Mouse (Mus musculus) lung, adult 2 months (tissue): ENCODE data around the gene Fndc5. TPM values are rescaled to one million over a fixed set of nuclear protein-coding genes. Genes with fewer than 3 reads are reported as not detected.

Experiments
- DNase-seq: peaks from one replicate; pipeline ENCODE4 v3.0.0; 2022
- H3K4me1 ChIP-seq: fragments of 200-500 bp; 2 replicates; pipeline ENCODE4 v1.6.1; 2011; ENCODE audit warnings: low read length; ENCODE audit not compliant: control insufficient read depth, insufficient read depth
- H3K4me3 ChIP-seq: fragments of 200-500 bp; replicated peaks from 2 replicates; pipeline ENCODE3; 2011; ENCODE audit warnings: low read depth, mild to moderate bottlenecking, control low read depth, low read length; ENCODE audit errors: extremely low read depth
- CTCF ChIP-seq: fragments of 200-500 bp; IDR thresholded peaks from 2 replicates; pipeline ENCODE4 v1.5.1; 2011; ENCODE audit warnings: mild to moderate bottlenecking, low read length, control low read depth; ENCODE audit not compliant: insufficient read depth
- POLR2A ChIP-seq: fragments of 200-500 bp; IDR thresholded peaks from 2 replicates; pipeline ENCODE4 v1.6.1; 2011; ENCODE audit warnings: low read depth, mild to moderate bottlenecking, control low read depth, low read length, borderline replicate concordance; ENCODE audit errors: extremely low read depth
- whole genome bisulfite sequencing: fragments of 180-500 bp; shearing (Covaris S2); methylation state at CpG from one replicate; pipeline ENCODE4 v1.1.7; 2018; 5-methylcytosine and 5-hydroxymethylcytosine counted together
- polyA plus RNA-seq: library from polyadenylated mRNA; depleted of rRNA; stranded (reverse); fragments of >200 nt; gene quantifications from 2 replicates; pipeline ENCODE4 v1.2.3, GENCODE M21; 2012

The Fndc5 gene
- polyA plus RNA-seq, 1 experiment: 5.5 TPM

DNA sequence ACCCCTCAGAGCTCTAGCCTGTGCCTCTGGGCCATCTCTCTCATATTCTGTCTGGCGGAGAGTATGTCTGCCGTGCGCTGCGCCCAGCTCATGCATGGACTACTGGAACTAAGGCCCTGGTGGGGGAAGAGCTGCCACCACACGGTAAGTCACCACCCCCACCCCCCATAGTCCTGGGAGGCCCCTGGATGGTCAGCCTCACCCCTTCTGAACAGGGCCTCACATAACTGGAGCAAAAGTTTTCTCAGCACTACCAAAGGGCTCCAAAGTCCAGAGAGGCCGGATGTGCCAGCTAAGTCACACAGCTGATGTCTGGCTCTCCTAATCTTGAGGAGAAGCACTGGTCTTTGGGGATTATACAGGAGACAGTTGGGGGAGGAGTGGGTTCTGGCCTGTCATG lies 26.0 kb upstream of the Fndc5 start:
- TF ChIP-seq POLR2A (no peak), CTCF (no peak)
- no peak overlapping the region for H3K4me3 ChIP-seq
- H3K4me1 ChIP-seq: no peaks in the 10 kb centered on the region
- WGBS: 86% methylated on average over 6 of the region's 6 CpGs
- no peak for DNase-seq

DNA sequence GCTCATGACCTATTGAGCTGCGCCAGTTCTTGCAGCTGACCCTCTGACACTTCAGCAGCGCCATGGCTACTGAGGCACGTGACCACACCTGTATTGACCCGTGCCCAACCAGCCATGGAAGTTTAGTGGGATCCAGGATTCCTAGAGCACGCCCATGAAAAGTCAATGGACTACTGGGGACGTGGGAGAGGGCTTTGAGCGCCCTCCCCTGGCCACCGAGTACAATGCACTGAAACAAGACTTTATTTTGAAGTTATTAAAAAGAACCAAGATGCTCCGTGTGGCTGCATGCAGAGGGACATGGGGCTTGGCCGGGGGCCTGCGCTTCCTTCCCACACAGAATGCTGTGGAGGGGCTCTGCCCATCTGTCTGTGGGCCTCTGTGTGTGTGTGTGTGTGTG lies 25.4 kb upstream of the Fndc5 start:
- WGBS: 52% methylated on average over 11 of the region's 11 CpGs
- Histone ChIP-seq H3K4me3 (no peak overlapping the region), H3K4me1 (no peaks in the 10 kb centered on the region)
- DNase-seq: no peak
- TF ChIP-seq POLR2A: no peak
- no peak for TF ChIP-seq CTCF

DNA sequence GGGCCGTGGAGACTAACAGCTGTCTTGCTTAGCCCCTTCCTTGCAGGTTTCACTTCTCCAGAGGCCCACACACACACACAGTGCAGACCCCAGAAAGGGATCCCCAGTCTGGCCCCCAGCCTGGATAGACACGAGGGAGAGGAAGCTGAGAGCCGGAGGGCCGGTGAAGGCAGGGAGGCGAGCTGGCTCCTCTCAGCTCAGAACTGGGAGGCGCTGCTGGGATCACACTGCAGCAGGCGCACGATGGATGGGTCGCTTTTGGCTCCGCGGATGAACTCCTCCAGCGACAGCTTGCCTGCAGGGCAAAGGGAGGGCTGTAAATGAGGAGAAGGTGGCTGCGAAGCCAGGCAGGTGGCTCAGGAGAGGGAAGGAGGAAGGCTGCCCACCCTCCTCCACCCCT lies 24.6 kb upstream of the Fndc5 start:
- Histone ChIP-seq H3K4me1 (no peaks in the 10 kb centered on the region), H3K4me3 (no peak overlapping the region)
- TF ChIP-seq CTCF (no peak), POLR2A (no peak)
- DNase-seq: no peak
- WGBS: 42% methylated on average over 13 of the region's 13 CpGs

DNA sequence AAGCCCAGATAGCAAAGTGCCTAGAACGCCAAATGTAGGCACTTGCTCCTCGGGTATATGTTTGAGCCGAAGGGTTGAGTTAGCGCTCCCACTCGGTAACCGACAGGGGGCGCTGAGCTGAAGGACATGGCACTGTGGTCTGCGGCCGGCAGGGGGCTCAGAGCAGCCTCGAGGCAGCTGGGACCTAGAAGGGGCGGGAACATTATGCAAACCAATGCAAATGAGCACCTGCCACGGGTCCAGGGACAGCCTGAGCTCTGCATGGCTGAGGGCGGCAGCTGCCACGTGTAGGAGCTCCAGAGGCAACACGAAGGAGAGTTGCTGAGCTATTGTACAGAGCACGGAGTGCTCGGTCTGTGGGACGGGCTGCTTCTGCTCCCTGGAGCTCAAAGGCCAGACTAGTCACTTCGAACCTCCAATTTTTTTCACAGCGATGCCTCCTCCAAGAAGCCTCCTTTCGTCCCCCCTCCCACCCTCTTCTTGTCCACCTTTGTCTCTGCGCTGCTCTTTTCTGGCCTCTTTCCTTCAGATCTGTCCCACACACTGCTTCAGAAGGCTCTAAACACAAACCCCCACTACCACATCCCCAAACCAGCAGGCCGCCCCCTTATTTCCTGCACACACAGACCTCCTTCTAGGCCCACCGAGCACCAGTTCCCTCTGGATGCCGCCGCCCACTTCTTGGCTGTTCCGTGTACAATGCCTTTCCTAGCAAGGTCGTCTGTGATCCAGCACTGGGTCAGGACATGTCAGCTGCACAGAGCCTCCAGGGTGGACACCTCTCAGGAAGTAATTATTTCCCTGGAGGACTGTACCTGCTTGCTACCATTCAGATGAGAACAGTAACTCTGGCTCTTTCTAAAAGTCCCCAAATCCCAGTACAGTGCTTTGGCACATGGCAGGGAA lies 23.5 kb upstream of the Fndc5 start:
- H3K4me3 ChIP-seq: no peak overlapping the region
- WGBS: 34% methylated on average over 28 of the region's 28 CpGs
- DNase-seq: no peak
- TF ChIP-seq CTCF (peak; percentile 61), POLR2A (no peak)
- no peaks in the 10 kb centered on the region for H3K4me1 ChIP-seq

DNA sequence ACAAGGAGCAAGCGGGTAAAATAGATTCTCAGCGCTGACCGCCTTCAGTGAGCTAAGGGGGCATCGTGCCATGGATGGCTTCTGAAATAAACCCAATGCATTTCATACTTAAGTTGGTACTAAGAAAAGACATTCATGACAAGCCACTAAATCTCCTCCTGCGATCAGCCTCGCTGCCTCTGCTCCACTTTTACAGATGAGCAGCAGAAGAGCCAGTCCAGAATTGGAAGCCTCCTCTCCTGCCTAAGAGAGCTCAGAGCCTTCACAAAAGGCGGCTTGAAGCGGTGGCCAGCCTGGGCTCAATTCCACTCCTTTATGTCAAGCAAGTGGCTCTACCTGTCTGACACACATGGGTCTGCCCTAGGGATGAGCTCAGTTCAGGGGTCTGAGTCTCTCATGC lies 20.1 kb upstream of the Fndc5 start:
- H3K4me1 ChIP-seq: no peaks in the 10 kb centered on the region
- WGBS: 93% methylated on average over 8 of the region's 8 CpGs
- H3K4me3 ChIP-seq: no peak overlapping the region
- DNase-seq: no peak
- TF ChIP-seq POLR2A: no peak
- TF ChIP-seq CTCF: no peak

DNA sequence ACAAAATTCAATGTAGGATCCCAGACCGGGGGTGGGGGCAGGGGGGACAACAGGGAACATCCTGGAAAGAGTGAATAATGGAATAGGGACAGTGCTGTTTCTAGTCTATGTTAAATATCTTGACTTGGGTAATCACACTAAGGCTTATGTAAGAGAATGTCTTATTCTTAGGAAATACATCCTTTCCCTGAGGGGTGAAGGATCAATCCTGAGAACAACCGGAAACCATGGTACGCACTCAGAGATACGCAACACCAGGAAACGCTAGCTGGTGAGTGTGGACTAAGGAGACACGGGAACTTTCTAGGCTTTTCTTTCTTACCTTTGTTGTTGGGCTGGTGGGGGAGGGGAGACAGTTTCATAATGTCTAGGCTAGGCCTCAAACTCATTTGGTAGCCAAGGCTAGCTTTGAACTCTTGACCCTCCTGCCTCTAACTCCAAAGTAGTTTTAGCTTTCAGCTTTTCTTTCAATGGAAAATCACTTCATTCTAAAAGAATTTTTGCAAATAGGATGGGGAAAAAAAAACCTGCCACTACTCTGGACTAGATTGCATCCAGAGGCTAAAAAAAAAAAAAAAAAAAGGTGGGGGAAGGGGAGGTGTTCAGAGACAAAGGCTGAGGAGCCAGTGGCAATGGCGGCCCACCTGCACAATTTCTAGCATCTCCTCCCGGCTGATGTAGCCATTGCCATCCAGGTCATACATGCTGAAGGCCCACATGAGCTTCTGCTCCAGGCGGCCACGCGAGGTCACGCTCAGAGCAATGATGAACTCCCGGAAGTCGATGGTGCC lies 18.9 kb upstream of the Fndc5 start:
- Histone ChIP-seq H3K4me1 (no peaks in the 10 kb centered on the region), H3K4me3 (no peak overlapping the region)
- TF ChIP-seq POLR2A (no peak), CTCF (no peak)
- DNase-seq: no peak
- 75% methylated on average over 14 of the region's 14 CpGs for WGBS

DNA sequence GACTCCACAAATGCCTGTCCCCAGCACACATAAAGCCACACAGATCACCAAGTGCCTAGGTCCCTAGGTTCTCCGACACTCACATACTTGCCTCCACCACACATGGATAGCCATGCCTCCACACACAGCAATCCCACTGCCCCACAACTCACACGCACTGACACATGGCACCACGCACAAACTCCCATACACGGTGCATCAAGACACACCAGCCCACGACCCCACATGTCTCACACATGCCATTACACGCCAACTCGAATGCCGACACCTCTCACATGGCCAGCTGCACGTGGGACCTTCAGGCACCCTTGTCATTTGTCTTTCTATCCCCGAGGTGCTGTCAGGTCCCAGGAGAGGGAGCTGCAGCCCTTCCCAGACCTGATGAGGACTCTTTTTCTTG lies 17.1 kb upstream of the Fndc5 start:
- H3K4me1 ChIP-seq: no peaks in the 10 kb centered on the region
- no peak overlapping the region for H3K4me3 ChIP-seq
- 70% methylated on average over 10 of the region's 10 CpGs for WGBS
- TF ChIP-seq POLR2A (no peak), CTCF (no peak)
- DNase-seq: no peak

DNA sequence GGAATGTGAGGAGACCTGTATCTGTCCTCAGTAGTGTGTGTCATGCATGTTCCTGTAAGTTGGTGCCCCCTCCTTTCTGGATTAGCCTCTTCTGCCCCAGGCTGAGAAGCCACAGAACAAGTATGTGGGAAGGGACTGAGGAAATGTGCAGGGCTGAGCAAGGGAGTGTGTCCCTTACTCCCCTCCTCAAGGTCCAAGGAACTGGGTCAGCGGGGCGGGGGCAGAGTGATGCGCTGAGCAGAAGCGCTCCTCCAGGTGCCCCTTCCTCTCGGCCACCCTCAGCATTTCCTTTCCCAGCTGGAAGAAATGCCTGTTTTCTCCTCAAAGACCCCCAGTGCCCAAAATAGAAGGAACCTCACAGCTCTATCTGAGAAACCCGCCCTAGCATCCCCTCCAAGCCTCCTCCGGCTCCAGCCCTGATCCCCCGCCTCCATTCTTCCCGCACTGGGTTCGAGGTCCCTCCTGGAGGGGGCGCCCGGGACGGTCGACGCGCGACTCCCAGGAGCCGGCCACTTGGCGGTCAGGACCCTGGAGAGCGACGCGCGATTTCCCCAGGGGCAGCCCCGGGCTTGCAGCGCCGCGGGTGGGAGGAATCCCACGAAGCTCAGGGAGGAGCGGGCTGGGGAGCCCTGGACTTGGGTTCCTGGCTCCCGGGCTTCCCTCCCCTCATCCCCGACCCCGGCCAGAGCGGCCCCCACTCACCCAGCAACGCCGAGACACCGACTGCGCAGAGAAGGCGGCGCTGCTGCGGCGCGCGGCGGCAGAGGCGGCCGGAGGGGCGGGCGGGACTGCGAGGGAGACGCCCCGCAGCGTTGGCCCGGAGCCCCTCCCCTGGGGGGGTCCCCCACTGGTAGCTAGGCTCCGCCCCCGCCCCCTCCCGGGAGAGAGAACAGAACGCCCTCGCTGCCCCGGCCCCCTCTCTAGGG lies 16.0 kb upstream of the Fndc5 start:
- Histone ChIP-seq H3K4me1 (no peaks in the 10 kb centered on the region), H3K4me3 (no peak overlapping the region)
- peak; percentile 41 for DNase-seq
- TF ChIP-seq CTCF: no peak
- no peak for TF ChIP-seq POLR2A
- WGBS: 2% methylated on average over 59 of the region's 59 CpGs

DNA sequence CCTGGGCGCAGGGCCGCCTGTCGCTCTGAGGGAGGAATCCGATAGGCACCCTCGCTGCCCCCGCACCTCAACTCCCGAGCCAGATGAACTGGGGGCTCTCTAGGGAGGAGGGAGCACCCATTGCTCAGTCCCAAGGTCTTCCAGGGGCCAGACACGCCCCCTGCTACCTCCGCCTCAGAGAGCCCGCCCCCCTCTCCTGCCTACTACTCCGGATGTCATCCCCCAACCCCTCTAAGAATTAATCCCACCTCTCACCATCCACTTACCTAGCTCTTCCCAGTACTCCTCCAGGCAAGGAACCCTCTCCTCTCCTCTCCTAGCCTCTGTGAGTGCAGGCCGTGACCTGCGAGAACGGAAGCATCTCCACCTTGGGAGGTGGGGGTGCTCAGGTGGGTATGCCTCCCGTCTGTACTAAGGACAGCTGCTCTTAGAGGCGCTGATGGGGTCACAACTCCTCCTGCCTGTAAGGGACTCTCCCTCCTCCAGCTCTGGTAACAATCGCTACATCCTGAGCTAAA lies 15.2 kb upstream of the Fndc5 start, which contains the start of gene Hpca:
Gene Hpca, minus strand, starts transcription at position 468 of the 518 bp plus-strand sequence.
- no peak for DNase-seq
- no peaks in the 10 kb centered on the region for H3K4me1 ChIP-seq
- 3% methylated on average over 17 of the region's 17 CpGs for WGBS
- TF ChIP-seq POLR2A: no peak
- TF ChIP-seq CTCF: no peak
- no peak within 1 kb of the TSS for H3K4me3 ChIP-seq

DNA sequence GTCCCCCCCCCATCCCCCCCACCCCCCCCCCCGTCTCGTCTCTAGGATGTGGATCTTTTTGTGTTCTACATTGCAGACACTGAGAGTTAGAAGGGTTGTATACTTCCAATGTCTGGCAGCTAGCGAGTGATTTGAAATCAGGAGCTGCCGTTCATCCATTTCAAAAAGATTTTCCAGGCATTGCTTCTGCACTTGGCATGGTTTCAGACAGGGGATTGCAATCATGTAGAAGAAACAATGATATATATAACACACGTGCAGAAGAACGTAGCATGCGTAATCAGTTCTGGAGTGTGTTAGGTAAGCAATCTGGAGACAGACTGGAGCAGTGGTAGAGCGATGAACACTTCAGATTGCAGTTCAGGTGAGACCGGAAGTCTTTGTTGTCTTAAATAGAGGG lies 14.7 kb upstream of the Fndc5 start:
- DNase-seq: no peak
- Histone ChIP-seq H3K4me1 (no peaks in the 10 kb centered on the region), H3K4me3 (no peak overlapping the region)
- WGBS: 28% methylated on average over 9 of the region's 9 CpGs
- TF ChIP-seq POLR2A: no peak
- no peak for TF ChIP-seq CTCF
